Mouse (Mus musculus): ENCODE measurements at regions not wholly inside any gene's neighbourhood (a gene's known extent, or its start where the extent isn't known, plus 50 kb on each side); places are given as distances from the start of the nearest gene placed in this dataset.

DNA sequence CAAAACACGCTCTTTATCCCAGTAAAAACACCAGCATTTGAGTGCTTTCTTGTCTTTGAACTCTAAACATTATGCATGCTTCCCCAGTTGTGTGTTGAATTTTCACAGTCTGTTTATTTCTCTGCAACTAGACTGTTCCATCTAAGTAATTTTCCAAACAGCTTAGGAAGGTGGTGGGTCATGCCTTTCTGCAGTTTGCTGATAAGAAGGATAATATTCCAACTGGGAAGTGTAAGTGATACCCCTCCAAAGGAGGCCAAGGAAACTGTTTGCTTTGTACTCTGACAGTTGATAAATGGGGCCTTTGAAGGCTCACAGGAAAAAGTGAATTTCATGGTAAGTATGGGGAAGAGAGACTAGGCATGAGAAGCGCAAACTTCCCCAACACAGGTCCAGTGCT lies 1354.4 kb downstream of the Gsdmc2 start:
- DNase-seq (ENCODE audit: low spot score in 2 of 2), result no peak

DNA sequence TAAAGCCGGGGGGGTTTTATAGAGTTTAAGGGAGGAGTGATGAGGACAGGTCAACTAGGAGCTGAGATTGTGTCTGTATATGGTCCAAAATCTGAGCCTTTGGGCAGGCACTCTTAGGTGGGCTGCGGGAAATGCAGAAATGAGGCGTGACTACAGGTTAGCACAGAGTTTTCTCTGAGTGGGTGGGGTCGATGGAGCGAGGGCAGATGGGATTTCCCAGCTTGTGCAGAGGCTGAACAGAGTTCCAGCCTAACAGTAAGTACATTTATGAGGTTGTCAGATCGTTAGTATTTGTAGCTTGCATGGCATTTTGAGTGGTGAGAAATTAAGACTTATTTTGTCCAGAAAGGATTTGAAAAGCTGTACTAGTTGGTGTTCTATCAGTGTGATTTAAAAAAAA lies 1358.4 kb downstream of the Gsdmc2 start:
- DNase-seq (ENCODE audit: low spot score in 2 of 2), result no peak

DNA sequence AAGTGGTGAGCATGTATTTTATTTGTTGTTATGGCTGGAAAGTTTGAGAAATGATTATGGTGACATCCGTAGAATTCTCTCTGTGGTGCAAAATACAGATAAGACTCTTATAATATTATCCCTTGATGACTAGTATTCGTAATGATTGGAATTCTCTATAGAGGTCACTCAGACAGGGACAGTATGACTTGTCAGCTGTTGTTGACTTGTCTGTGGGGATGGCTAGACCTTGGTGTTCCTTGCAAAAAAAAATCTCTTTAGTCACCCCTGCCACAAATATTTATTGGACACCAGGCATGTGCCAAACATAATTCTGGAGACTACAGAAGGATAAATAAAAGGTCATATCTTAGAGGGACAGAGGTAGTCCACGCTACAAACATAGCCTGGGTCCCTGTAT lies 1360.6 kb downstream of the Gsdmc2 start:
- no peak for DNase-seq (ENCODE audit: low spot score in 2 of 2)

DNA sequence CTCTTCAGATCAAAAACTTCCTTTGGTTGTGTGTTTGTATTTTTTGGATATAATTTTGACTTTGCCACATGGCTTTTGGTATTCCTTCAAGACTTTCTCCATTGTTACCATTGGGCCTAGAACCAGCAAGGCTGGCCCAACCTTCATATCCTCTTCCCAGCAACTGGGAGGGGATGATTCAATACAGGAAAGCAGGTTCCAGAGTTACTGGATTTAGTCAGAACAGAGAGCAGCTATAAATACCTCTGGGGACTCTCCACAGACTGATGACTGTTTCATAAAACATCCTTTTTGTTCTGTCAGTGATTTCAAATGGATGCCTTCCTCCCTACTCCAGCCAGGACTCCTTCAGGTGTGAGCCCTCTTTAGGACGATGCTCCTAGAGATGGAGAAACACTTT lies 1361.4 kb downstream of the Gsdmc2 start:
- no peak for DNase-seq (ENCODE audit: low spot score in 2 of 2)

DNA sequence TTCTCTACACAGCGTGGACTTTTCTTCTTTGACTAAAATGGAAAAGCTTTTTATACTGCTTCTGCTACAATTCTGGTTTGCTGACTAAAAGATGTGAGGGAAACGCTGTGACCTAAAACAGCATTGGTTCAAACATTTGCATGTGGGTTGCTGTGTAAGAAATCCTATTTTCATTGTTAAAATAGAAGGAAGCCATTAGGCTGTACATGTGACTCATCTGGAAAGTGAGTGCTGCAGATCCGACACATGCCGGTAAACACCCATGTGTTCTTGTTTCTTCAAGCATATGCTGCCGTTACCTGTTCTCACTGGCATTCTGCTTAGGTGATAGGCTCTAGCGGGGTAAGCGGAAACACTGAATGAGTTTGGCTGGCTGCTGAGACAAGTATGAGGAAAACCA lies 1362.6 kb downstream of the Gsdmc2 start:
- peak in 1 of 2 experiments; percentile 5 for DNase-seq (ENCODE audit: low spot score in 2 of 2)

DNA sequence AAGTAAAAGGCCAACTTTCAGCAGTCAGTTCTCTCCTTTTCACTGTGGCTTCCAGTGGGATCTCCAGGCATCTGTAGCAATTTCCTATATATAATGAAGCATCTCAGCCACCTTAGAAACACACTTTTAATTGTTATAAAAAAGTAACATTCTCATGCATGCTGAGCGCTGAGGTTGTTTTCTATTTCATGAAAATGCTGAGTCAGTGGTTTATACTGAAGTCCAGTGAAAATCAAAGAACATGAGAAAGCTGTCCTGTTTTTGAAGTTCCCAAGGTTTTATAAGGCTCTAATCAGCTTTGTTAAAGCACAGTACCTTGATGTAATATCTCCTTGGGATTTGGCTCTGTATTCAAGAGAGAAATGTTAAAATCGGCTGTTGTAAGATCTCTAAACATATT lies 1367.2 kb downstream of the Gsdmc2 start:
- no peak for DNase-seq (ENCODE audit: low spot score in 2 of 2)

DNA sequence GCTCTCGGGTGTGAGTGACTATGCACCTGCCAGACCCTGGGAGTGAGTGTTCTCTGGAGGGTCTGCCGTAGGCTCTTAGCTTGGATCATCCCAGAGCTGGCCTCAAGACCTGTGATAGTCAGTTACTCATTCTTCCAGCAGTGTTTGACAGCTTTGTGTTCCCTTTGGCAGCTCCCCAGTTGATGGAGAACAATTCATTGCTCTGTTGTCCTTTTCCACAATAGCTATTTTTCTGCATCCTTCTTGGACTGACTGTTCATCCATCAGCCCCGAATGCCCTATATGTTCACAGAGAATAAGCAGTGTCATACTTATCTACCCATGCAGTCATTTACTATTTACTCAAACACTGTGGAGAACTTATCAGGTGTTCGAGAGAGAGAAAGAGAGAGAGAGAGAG lies 1368.5 kb downstream of the Gsdmc2 start:
- no peak for DNase-seq (ENCODE audit: low spot score in 2 of 2)

DNA sequence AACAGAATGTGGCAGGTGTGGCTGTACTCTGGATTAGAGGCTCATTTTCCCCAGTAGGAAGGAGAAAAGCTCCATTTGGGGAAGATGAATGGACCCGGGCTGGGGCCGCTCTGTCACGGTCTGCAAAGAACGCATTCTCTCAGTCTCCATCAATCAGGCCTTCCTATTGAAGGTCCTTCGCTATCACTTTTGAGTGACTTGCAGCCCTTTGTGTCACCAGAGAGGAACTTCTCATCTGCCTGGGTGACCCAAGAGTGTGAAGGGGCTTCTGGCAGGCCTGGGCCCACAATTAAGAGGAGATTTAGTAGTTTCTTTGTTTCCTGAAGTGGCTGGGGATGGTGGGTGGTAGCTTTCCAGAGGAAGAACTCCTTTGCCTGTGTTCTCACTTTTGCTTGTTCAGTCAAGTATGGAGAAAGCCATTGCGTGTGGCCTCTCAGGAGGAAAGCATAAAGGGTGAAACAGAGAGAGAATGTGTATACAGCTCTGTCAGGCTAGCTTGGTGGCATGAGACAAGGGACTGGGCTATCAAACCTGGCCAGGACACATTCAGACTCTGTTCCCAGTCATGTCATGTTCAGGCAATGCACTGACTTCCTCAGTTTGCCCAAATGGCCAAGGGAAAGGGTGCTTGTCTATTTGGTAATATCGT lies 1374.2 kb downstream of the Gsdmc2 start:
- no peak for DNase-seq (ENCODE audit: low spot score in 2 of 2)

DNA sequence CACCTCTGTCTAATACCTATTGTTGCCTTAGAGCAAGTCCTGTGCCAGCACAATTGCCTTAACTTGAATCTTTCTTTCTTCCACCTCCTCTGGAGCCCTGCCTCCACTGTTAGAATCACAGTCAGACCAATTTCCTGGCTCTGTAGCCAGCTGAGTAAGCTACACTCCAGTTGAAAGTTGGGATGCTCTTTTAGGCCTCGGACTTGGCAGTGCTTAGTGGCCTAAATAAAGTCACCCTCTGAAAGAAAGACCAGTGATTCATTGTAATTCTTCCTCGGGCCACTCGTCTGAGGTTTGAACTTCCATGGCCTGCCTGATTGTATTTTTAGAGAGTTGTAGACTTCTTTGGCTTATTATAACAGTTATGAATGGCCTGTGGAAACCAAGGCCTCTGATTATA lies 1376.9 kb downstream of the Gsdmc2 start:
- DNase-seq (ENCODE audit: low spot score in 2 of 2), result no peak

DNA sequence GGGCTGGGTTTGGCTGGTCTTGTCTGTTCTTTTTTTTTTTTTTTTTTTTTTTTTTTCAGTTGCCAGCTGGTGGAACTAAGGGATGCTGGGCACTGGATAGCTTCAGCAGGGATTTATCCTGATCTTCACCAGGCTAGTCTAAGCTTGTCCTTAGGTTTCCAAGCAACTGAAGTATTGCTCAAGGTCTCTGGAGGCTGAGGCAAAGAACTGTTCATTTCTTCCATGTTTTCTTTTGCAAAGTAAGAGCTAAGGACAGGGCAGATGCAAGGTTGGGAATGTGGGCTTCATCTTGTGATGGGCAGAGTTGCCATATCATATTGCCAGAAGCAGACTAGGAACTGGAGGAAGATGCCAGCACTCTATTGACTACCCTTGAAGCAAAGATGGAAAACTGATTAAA lies 1378.1 kb downstream of the Gsdmc2 start:
- DNase-seq (ENCODE audit: low spot score in 2 of 2), result no peak

DNA sequence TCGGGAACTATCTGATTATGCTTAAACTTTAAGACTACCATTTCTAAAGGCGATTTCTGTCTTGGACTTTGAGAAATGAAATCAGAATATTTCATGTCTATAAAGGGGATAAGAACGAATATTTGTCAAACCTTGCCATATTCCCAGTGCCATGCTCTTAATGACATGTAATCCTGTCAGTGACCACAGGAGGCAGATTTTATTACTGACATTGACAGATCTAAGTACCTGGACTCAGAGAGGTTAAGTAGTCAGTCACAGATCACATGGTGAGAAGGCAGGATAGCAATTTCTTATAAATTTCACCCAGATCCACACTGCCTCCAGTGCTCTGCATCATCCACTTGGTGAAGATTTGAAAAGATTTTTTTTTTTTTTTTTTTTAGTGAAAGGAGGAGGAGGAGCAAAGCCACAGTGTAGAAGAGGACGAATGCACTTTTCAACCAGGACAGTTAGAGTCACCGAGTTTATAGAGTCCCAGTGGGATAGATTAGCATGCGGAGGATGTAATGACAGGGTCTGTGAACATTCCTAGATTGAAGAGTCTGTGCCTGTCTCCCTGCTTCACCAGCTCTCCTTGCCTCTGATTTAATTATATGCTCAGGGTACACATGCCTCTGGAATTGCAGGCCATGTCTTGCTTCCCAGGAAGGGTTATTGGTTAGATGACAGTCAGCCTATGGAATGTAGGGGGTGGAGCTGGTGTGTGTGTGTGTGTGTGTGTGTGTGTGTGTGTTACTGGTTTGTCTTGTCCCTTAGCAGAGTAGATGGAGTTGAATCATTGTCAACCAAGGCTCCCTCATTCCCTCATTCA lies 1379.7 kb downstream of the Gsdmc2 start:
- DNase-seq (ENCODE audit: low spot score in 2 of 2), result no peak

DNA sequence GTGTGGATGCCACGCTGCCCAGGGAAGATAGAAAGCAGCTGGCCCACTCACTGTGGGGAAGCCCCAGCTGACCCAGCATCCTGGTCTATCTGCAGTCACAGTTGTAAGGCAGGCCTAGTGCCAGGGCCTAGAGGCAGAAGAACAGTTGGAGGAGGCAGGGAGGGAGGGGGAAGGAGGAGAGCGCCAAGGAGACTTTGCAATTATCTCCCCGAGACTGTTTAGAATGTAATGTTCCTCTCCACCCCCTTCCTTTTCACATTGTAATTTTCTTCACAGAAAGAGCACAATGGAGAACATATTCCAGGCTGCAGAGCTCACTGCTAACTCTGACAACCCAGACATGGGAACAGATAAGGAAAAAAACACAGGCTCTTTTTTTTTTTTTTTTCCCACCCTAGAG lies 1382.3 kb downstream of the Gsdmc2 start:
- peak; percentile 55 to 82 for DNase-seq (ENCODE audit: low spot score in 2 of 2)

DNA sequence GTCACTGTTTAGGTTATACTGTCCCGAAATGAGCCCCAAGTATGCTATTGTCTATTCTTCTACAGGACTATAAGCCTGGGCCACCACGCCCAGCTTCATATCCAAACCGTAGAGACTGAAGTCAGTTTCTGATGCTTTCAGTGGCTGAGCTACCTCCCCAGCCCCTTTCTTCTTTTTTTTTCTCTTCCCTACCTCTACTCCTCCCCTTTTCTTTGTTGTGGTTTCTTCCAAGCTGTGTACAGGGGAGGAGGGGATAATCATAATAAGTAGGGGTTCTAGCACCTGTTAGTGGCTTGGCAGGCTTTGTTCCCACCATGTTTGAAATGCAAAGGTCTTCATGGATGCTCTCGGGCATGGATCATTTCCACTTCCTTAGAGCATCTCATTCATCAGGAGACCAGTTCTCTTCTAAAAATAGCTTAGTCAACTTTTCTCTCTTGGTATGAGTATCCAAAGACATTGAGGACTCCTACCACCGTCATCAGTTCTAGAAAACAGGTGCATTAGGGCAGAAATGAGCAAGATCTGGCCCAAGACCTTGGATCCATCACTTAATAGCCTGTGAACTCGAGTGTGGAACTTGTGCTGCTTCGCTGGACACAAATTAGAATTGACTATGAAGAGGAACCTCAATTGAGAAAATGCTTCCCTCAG lies 1383.5 kb downstream of the Gsdmc2 start:
- no peak for DNase-seq (ENCODE audit: low spot score in 2 of 2)

DNA sequence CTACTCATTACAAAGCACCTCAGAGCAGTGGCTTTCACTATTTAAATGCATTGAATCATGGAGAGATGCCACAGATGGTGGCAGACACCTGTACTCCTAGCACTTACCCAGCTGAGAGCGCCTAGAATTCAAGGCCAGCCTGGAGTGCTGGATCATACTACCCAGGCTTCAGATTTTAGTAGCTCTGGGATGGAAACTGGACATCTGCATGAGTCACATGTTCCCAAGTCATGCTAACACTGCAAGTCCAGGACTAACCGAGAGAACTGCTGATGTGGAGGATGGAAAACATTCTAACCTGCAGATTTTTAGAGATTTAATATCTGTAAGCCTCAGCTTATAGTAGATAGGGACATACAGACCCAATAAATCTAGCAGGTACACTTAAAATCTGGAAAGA lies 1384.3 kb downstream of the Gsdmc2 start:
- no peak for DNase-seq (ENCODE audit: low spot score in 2 of 2)

DNA sequence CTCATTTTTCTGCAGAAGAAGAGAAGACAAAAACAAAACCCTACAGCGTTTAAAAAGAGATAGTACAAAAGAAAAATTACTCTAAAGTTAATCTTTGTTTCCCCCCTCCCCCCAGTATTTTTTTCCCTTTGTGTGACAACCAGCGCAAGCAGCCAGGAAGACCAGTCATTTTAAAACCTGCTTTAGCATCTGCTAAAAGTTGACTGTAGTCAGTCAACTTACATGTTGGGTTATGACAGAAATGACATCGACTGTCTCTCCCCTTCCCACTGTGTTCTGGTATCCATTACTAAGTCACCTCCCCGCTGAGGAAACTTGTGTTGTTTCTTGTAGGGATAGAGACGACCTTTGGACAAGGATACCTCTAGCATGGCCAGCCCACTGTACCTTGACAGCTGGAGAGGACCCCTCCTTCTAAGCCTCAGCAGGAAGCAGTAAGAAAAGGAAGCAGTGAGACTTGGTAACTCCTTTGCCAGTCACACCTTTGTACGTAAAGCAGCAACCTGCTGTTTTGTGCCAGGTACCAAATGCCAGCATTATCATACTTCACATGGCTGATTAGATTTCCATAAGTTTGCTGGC lies 1384.9 kb downstream of the Gsdmc2 start:
- no peak for DNase-seq (ENCODE audit: low spot score in 2 of 2)

DNA sequence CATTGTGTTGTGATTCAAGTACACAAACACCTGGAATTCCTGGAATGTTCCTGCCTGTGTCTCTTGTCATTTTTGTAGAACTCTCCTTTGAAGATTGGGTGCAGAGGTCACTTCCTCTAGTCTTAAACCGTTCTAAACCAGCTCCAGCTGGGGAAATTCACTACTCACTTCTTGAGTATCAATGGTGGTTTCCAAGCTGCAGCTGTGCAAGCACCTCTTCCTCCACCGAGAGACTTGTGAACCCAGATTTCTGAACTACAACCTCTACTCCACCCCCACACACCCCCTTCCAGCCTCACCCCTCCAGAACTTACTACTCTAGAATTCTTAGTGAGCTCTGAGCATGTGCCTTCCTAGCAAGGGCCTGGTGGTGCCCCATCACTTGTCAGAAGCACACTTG lies 1387.0 kb downstream of the Gsdmc2 start:
- DNase-seq (ENCODE audit: low spot score in 2 of 2), result no peak

DNA sequence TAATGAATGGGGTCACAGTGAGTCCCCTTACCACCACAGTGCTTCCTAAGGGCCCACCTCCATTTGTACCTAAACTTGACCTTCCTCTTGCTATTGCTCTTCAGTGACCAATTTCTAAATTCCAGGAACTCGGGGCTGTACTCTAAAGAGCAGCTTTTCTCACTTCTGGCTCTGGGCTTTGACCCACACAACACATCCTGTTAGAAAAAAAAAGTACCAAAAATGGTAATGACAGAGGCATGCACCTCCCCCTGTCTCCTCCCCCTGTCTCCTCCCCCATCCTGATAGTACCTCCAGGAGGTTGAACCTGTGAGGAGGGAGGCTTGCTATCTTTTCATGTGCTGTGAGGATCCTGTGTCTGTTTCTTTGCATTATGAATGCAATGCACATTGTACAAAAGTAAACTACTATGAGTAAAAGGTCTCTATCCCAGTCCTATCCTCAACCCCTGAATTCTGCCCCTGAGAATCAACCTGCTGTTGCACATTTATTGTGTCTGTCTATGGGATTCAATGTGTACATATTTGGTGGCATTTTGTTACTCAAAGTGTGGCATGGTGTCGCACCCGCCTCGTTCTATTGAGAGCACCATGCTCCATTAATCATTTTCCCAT lies 1387.8 kb downstream of the Gsdmc2 start:
- DNase-seq (ENCODE audit: low spot score in 2 of 2), result no peak

DNA sequence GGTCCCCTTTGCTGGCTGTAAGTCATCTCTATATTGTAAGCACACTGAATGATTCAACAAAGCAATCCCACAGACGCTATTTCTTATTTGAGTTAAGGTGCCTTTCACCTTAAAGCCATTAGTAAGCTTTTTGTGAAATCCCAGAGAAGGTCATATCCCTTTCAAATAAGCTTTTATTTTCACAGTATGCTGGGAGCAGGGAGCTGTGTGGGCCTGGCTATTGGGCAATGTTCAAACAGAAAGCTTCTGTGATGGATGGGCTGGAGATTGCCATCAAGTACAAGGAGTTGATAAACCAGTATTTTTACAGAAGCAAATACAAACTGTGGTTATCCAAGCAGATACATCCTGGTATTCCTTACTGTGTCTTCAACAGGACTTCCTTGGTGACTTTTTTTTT lies 1389.0 kb downstream of the Gsdmc2 start:
- DNase-seq (ENCODE audit: low spot score in 2 of 2), result no peak

DNA sequence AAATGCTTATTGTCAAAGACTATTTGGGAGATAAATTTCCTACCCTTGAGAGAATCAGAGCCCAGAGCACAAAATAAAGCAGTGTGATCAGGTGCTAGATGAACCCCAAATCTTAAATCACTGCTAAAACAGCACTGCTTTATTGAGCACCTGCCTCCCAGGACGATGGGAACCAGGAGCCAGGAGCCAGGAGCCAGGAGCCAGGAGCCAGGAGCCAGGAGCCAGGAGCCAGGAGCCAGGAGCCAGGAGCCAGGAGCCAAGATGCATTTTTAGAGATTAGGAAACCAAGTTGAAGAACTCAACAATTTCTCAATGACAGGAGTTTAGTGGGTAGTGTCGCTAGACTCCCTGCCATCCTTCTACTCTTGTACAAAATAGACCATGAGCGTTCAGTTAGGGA lies 1396.9 kb downstream of the Gsdmc2 start:
- no peak for DNase-seq (ENCODE audit: low spot score in 2 of 2)

DNA sequence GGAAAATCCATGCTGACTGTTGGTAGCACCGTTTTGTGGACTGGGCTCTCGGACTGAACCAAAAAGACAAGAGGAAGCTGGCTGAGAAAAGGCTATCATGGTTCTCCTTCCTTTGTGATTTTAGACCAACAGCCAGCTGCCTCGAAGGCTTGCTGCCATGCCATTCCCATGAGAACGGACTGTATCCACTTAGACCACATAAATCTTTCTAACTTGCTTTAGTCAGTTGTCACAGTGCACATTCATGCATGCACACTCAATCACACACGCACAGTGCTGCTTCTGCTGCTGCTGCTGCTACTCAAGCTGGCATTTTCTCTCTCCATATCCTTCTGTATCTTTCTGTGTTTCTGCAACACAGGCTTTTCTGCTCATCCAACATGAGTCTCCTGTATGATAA lies 1405.8 kb downstream of the Gsdmc2 start:
- no peak for DNase-seq (ENCODE audit: low spot score in 2 of 2)

DNA sequence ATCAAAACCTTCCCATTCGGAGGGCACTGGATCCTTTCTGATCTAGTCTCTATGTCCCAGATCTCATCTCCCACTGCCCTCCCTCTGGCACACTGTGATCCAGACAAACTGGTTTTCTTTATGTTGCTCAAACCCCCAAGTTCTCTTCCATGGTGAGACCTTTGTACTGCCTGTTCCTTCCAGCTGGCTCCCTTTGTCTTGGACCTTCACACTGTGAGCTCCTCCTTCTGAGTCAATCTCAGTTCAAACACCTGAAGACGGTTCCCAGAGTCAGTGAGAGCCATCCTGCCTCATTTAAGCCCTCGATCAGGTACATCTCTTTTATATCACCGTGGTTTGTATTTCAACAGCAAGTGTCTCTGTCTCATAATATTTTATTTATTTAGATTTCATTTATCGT lies 1408.3 kb downstream of the Gsdmc2 start:
- no peak for DNase-seq (ENCODE audit: low spot score in 2 of 2)

DNA sequence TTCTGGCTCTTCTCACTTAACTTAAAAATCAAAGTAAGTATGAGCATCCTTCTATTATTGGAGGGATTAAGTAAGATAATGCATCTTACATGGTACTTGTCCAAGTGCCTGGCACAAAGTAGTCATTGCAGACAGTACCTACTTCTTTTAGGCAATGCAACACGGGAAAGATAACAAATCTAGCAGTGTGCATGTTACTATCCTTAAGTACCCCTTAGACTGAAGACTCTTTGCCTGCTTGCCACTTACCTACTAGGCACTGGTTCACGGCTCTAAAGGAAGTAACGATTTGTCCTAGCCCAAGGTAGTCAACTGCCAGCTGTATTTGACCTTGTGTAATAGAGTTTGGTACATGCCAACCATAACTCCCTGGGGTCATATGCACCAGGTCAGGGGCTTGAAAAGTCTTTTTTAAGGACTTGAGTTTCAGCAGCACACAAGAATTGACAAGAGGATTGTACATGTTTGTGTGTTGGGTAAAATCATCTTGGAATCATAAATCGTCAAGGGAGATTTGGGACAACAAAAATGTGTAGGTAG lies 1409.8 kb downstream of the Gsdmc2 start:
- no peak for DNase-seq (ENCODE audit: low spot score in 2 of 2)

Data from right cerebral cortex, postnatal 36 days (tissue).